Mouse (Mus musculus) cerebellum, adult 9-11 months (tissue): ENCODE results near the gene Gins1.
"Not testable (repeated sequence)": the region's sequence is repeated elsewhere in the genome, so short reads cannot be mapped to it uniquely, and the experiment has no call there.

Source experiments
- DNase-seq: peaks from one replicate; pipeline ENCODE4 v3.0.0; 2022

Gene Gins1

GRCm38 (mm10) chr2:150904936-150905450, at the start of gene Gins1:
TSS of gene Gins1 (plus strand) at chr2:150905400.
- no peak for DNase-seq

DNA sequence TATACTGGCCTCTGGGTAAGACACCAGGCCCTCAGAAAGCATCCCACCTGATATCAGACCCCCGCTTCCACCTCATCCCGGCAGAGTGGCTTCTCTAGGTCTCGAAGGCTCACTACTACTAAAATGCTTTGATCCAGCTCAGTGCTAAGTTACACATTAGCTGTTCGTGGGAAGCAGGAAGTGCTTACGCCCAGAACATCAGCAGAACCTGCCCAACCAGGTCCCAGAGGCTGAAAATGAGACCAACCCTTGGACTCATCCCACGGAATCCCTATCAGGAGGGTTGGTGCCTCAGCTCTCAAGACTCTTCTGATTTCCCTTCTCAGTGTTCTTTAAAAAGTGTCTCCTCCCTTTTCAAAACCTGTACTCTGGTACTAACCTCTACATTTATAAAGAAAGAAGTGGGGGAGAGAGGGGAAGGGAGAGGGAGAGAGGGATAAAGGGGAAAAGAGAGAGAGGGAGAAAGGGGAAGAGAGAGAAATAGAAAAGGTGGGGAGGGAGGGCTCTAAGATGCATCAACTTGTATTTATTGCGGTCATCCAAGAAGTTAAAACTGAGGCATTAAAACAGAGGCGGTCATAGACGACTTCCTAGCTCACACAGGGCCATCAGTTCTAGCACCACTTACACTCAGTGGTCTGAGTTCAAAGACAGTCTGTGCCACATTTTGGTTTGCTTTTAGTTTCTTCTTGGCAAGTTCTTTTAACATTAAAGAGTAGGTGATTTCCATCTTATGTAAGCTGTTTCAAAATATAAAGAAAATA, 46.3 kb upstream of the Gins1 start:
- DNase-seq: no peak

DNA sequence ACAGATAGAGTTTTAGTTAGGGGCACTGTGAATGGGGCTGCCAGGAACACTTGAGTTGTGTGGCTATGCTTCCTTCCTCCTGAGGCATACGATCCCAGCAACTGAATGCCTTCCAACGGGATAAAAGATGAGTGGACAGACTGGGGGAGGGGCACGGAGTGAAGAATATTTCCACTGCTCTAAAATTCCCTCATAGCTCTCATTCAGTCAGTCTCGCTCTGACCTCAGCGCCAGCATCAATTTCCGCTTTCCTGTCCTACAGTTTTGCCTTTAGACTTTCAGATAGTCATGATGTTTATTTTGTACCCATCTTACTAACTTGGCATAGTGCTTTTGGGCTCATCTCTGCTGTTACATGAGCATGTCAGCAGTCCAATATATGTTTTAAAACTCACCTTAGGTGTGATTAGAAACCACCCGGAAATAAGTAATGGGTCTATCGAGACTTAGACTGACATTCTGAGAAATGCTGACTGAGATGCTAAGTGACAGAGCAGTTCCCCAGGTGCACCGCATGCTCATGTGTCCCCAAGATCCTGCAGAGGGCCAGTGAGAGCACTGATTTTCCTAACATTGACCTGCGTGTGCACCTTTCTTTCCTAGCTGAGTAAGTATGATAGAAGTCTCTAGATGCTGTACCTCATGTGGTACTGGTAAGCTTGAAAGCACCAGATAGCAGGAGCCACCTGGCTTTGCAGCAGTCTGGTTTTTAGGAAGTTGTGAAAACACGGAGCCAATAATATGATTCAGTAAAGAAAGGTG, 45.3 kb upstream of the Gins1 start:
- no peak for DNase-seq

- no peak for DNase-seq
Measured at GRCm38 (mm10) chr2:150861128-150861527, 44.1 kb upstream of the Gins1 start.

DNA sequence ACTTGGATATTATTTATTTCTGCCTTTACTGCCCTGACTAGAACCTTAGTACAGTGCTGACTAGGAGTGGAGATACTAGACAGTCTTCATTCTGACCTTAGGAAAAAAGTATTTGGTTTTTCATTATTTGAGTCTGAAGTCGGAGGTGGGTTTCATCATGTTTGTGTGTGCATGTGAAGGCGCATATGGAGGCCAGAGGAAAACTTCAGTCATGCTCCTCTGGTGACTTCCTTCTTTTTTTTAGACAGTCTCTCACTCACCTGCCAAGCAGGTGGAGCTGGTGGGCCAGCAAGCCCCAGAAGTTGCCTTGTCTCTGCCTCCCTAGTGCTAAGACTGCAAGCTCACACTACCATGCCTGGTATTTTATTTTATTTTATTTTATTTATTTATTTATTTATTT, 38.2 kb upstream of the Gins1 start:
- no peak for DNase-seq

- no peak for DNase-seq
Measured at GRCm38 (mm10) chr2:150869446-150869845, 35.8 kb upstream of the Gins1 start.

GRCm38 (mm10) chr2:150874508-150874907, 30.7 kb upstream of the Gins1 start:
- DNase-seq: no peak

- DNase-seq: no peak
Measured at GRCm38 (mm10) chr2:150875226-150875625, 30.0 kb upstream of the Gins1 start.

- no peak for DNase-seq
Measured at GRCm38 (mm10) chr2:150877561-150877960, 27.6 kb upstream of the Gins1 start.

GRCm38 (mm10) chr2:150884075-150884778, 21.0 kb upstream of the Gins1 start:
- no peak for DNase-seq

GRCm38 (mm10) chr2:150884779-150885110, 20.5 kb upstream of the Gins1 start:
- DNase-seq: no peak

GRCm38 (mm10) chr2:150885814-150886213, 19.4 kb upstream of the Gins1 start:
- DNase-seq: no peak

DNA sequence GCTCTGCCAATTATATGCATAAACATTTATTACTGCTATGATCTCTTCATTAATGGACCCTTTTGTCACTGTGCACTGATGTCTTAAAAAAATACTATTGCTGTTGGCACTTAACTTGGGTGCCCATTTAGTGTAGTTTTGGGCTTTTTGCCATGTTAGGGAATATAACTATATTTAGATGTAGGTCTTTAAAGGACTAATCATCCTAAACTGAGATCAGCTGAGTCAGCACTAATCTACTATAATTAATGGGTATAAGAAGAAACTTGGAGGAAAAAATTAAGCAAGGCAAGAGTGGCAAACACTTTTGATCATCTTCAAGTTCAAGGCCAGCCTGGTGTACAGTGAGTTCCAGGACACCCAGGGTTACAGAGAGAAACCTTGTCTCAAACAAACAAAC, 18.9 kb upstream of the Gins1 start:
- DNase-seq: no peak

GRCm38 (mm10) chr2:150887370-150887769, 17.8 kb upstream of the Gins1 start:
- DNase-seq: no peak

GRCm38 (mm10) chr2:150894617-150895267, 10.5 kb upstream of the Gins1 start:
- DNase-seq: no peak

- DNase-seq: no peak
Measured at GRCm38 (mm10) chr2:150895691-150896252, 9.4 kb upstream of the Gins1 start.

DNA sequence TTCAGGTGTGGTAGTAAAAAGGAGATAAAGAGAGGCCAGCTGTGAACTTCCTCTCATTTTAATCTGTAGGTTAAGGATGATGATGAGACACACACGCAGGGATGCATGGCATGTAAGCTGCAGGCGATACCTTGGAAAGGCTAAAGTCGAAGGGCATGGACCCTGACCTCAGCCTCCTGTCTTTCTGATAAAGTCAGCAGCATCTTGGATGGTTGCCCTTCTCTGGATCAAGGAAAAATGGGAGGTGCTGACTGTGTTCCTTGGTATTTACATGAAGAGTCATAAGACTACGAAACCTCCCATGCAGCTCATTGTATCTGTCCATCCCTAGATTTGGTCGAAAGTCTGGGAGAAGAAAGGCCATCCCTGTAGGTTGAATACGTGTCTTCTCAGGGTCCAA, 4.9 kb upstream of the Gins1 start:
- no peak for DNase-seq

GRCm38 (mm10) chr2:150902347-150902746, 2.9 kb upstream of the Gins1 start:
- no peak for DNase-seq

DNA sequence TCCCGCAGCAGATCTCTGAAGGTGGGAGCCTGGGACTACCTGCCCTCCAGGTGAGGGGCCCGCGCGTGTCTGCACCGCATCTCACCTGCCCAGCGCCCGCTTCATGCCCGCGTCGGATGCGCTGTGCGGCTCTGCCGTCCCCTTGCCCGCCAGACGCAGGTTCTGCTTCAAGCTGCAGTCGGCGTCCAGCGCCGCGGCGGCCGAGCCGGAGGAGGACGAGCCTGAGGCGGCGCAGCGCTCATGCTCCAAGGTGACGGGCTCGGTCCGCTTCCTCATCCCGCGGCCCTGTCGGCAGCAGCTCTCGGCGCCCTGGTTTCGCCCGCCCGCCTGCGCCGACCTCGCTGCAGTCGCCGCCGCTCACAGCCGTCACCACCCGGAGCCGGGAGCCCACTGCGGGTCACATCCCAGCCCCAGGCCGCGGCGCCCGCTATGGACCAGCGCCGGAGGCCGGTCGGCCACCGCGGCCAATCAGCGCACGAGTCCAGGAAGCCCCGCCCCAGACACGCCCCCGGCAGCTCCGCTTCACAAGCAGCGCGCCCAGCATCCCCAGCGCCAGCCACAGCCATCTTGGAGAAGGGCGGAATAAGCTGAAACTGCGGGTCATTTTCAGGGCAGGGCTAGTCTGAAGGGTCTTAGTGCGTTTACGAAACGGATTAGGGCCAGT, 796 bp upstream of the Gins1 start, which contains the start of gene Abhd12:
TSS of gene Abhd12 (minus strand) at position 470 of the 664 bp plus-strand sequence.
- DNase-seq: peak; percentile 98

DNA sequence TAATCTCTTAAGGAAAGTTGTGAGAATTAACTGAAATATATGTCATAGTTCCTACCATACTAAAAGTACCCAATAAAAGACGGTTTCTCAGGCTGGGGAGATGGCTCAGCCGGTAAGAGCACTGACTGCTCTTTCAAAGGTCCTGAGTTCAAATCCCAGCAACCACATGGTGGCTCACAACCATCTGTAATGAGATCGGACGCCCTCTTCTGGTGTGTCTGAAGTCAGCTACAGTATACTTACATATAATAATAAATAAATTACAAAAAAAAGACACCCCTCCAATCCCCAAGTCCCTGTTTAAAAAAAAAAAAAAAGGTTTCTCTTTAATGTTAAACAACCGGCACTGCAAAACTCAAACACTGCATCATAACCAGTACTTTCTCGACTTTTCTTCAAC, 3.7 kb downstream of the Gins1 start:
- DNase-seq: not testable (repeated sequence)

- peak; percentile 89 for DNase-seq
Measured at GRCm38 (mm10) chr2:150909429-150910039, 4.3 kb downstream of the Gins1 start.
